Mouse (Mus musculus) spleen, adult 2 months (tissue): ENCODE data around the gene Sytl3.

Source experiments
- CTCF ChIP-seq: fragments of 200-500 bp; IDR thresholded peaks from 2 replicates; pipeline ENCODE4 v1.5.1; 2011; ENCODE audit warnings: mild to moderate bottlenecking, inconsistent platforms; ENCODE audit not compliant: insufficient read depth, insufficient read length, insufficient replicate concordance; ENCODE audit errors: extremely low read depth
- POLR2A ChIP-seq: fragments of 200-500 bp; IDR thresholded peaks from 2 replicates; pipeline ENCODE4 v1.6.1; 2011; ENCODE audit warnings: low read depth, low read length, inconsistent platforms

GRCm38 (mm10) chr17:6752375-6752774 is 93.5 kb downstream of the Sytl3 start:
- TF ChIP-seq POLR2A (no peak), CTCF (no peak)
